Comparison of ENCODE assay signal across 8 mouse cellular contexts in the genomic region with DNA sequence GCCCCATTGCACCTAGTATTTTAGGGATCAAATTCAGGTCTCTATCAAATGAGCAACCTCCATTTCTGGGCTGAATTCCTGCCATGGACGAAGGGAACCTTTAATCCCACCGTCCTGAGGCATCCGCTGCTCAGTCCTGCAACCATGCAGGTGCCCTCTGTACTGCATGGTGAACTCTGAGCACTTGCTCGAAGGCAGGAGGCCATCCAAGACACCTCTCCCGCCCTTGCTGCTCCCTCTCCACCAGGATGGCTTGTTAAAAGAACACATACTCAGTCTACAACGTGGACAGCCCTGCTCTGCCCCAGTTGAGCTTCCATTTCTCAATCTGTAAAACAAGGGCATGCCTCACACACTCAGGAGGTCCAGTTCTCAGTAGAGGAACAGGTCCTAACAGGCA. TPM values are rescaled to one million over a fixed set of nuclear protein-coding genes. Genes with fewer than 3 reads are reported as not detected.
DNase-seq lines count a peak whose midpoint lies in the region; ATAC-seq and TF ChIP-seq lines count a peak whose summit lies in the region.

No protein-coding gene starts in this region.

- H3K27me3 ChIP-seq in heart, embryonic 11.5 days (ENCODE audit: control insufficient read depth, insufficient read depth, low read length): no peaks in the 10 kb centered on the region
- H3K27me3 ChIP-seq in intestine, embryonic 15.5 days (replicated peaks): no peaks in the 10 kb centered on the region
- H3K27me3 ChIP-seq in midbrain, embryonic 10.5 days (ENCODE audit: low read depth, poor library complexity, severe bottlenecking): no peaks in the 10 kb centered on the region

- no peaks in the 10 kb centered on the region for H3K9me3 ChIP-seq in heart, embryonic 11.5 days (replicated peaks; ENCODE audit: control insufficient read depth, low read length)
- no peaks in the 10 kb centered on the region for H3K9me3 ChIP-seq in intestine, embryonic 15.5 days
- no peaks in the 10 kb centered on the region for H3K9me3 ChIP-seq in midbrain, embryonic 10.5 days (replicated peaks)

- H3K4me3 ChIP-seq in heart, embryonic 11.5 days (ENCODE audit: low read depth, low read length): peak overlapping the region; percentile 47; the same call in 1 of the 2 replicates
- H3K4me3 ChIP-seq in cortical plate, adult 2 months (ENCODE audit: insufficient read depth, low read length): peak overlapping the region; percentile 49
- H3K4me3 ChIP-seq in intestine, embryonic 15.5 days (replicated peaks): peak overlapping the region; percentile 36
- H3K4me3 ChIP-seq in midbrain, embryonic 10.5 days: peak overlapping the region; percentile 64

- peak overlapping the region; percentile 70; the same call in 1 of the 2 replicates for H3K9ac ChIP-seq in heart, embryonic 11.5 days (ENCODE audit: low read depth, low read length)
- H3K9ac ChIP-seq in intestine, embryonic 15.5 days: peak overlapping the region; percentile 50

- 61% methylated on average over 6 of the region's 6 CpGs for WGBS in heart, embryonic 11.5 days (ENCODE audit: insufficient replicate concordance)
- whole genome bisulfite sequencing in intestine, embryonic 15.5 days: 50% methylated on average over 6 of the region's 6 CpGs
- WGBS in midbrain, embryonic 10.5 days: 74% methylated on average over 6 of the region's 6 CpGs

- DNase-seq in heart, postnatal 14 days: no peak
- DNase-seq in midbrain, embryonic 10.5 days (ENCODE audit: low spot score): no peak
- no peak for DNase-seq in right cerebral cortex, postnatal 4 days
- DNase-seq in urinary bladder, postnatal 4 days (ENCODE audit: low spot score in 2 of 2): no peak
- DNase-seq in thymus, postnatal 4 days: no peak

- H3K4me1 ChIP-seq in heart, embryonic 11.5 days (ENCODE audit: control insufficient read depth, insufficient read depth, low read length): peaks cover 70% of the 10 kb centered on the region
- H3K4me1 ChIP-seq in cortical plate, adult 2 months (ENCODE audit: control insufficient read depth, insufficient read depth, low read length): peaks cover 2% of the 10 kb centered on the region; the same call in 1 of the 2 replicates
- peaks cover 57% of the 10 kb centered on the region for H3K4me1 ChIP-seq in intestine, embryonic 15.5 days (replicated peaks)
- peaks cover 81% of the 10 kb centered on the region for H3K4me1 ChIP-seq in midbrain, embryonic 10.5 days

- H3K36me3 ChIP-seq in heart, embryonic 11.5 days (ENCODE audit: control insufficient read depth, insufficient read depth, low read length): peaks cover 32% of the 10 kb centered on the region
- peaks cover 35% of the 10 kb centered on the region for H3K36me3 ChIP-seq in intestine, embryonic 15.5 days
- H3K36me3 ChIP-seq in midbrain, embryonic 10.5 days: peaks cover 44% of the 10 kb centered on the region

- intact Hi-C loops in heart, postnatal 14 days (cut with DNase I): no loop called here

- H3K27ac ChIP-seq in heart, embryonic 11.5 days (ENCODE audit: low read depth, low read length): 0 out of 2 replicates have a peak overlapping the region, but pooled peaks have one; percentile 65
- no peak overlapping the region for H3K27ac ChIP-seq in cortical plate, adult 2 months (ENCODE audit: insufficient read depth, low read length)
- peak overlapping the region; percentile 77 for H3K27ac ChIP-seq in intestine, embryonic 15.5 days
- H3K27ac ChIP-seq in midbrain, embryonic 10.5 days (replicated peaks): peak overlapping the region; percentile 90

- H3K4me2 ChIP-seq in heart, embryonic 11.5 days: peak overlapping the region; percentile 94
- peak overlapping the region; percentile 68 for H3K4me2 ChIP-seq in intestine, embryonic 15.5 days (replicated peaks)

- ATAC-seq in heart, embryonic 11.5 days (replicated peaks; ENCODE audit: insufficient number of reproducible peaks, low FRiP score, low TSS enrichment): no peak
- no peak for ATAC-seq in intestine, embryonic 15.5 days

- no peak for TF ChIP-seq CTCF in cortical plate, adult 2 months (IDR thresholded peaks at IDR 0.05; ENCODE audit: extremely low read depth, insufficient read depth, low read length)

- no peak for TF ChIP-seq POLR2A in cortical plate, adult 2 months (IDR thresholded peaks at IDR 0.05; ENCODE audit: extremely low read depth, insufficient read depth, low read length)

RNA-seq across cellular contexts. Expression of gene Srebf1, which starts 14.2 kb away (rescaled TPM):
- polyA plus RNA-seq in heart, embryonic 11.5 days (2014; fragmentation: Nextera tagmentation; extraction: Ambion mirVana): 39.0 and 41.0 TPM in 2 replicates
- 10 to 100 TPM; 29.0 to 32.0 TPM for total RNA-seq in heart, postnatal 14 days (2021)
- 51.2 and 56.7 TPM in 2 replicates for polyA plus RNA-seq in cortical plate, adult 2 months (2012; rRNA removed)
- 89.5 and 108 TPM in 2 replicates for polyA plus RNA-seq in intestine, embryonic 15.5 days (2015; fragmentation: Nextera tagmentation; extraction: Ambion mirVana)
- 47.0 and 51.0 TPM in 2 replicates for polyA plus RNA-seq in midbrain, embryonic 10.5 days (2016; fragmentation: Nextera tagmentation; extraction: Ambion mirVana)
